Mouse (Mus musculus) erythroblast, embryonic 14.5 days (primary cell): ENCODE data around the gene Dhrs3.

Experiments used
- GATA1 ChIP-seq: IDR thresholded peaks from 2 replicates; pipeline ENCODE4 v1.6.1; 2012; ENCODE audit warnings: low read length, inconsistent platforms, mixed read lengths
- TAL1 ChIP-seq: IDR thresholded peaks from 3 replicates; pipeline ENCODE4 v1.6.1; 2012; ENCODE audit warnings: low read length, inconsistent platforms, mixed read lengths

- TF ChIP-seq GATA1 (no peak), TAL1 (no peak)
These were observed 37.7 kb downstream of the Dhrs3 start for GRCm38 (mm10) chr4:144930366-144930765.
